Mouse (Mus musculus): ENCODE measurements around the gene Sypl2. TPM values are rescaled to one million over a fixed set of nuclear protein-coding genes. Genes with fewer than 3 reads are reported as not detected.

Sypl2 gene
- polyA plus RNA-seq, 1 experiment = 3.1 TPM

DNA sequence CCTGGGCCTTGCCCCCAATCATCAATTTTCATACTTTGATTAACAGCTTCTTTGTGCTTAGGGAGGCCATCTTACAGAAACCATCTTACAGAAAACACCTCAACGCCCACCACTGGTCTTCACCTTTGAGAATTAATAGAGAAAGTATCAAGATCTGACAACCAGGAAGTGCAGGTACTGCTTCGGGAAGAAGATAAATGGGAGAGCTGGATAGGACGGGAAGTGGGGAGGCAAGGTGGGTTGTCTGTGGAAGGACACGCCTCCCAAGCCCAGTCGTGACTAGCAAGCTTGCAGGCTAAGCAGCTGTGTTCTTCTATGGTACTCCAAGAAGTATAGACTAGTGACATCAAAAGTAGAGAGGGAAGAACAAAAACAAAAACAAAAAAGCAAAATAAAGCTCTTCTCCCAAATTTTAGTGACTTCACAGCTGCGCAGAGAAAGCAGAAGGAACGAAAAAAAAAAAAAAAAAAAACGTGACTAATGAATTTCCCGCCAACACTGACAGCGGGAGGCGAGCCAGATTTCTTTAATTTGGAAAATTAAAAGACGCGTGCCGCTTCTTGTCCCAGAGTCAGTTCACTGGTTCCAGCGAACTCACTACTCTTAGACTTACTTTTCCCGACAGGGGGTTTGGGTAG is 40.9 kb downstream of the Sypl2 start:
- TF ChIP-seq POLR2A (IDR thresholded peaks at IDR 0.05; ENCODE audit: borderline replicate concordance, extremely low read depth, low read depth, low read length) (no peak), CTCF (IDR thresholded peaks at IDR 0.05; ENCODE audit: insufficient read depth, low read length) (no peak)
- DNase-seq = no peak
- Histone ChIP-seq H3K4me3 (replicated peaks; ENCODE audit: extremely low read depth, low read depth, low read length) (peak overlapping the region; percentile 84), H3K4me1 (ENCODE audit: control insufficient read depth, insufficient read depth, low read length) (peaks cover 11% of the 10 kb centered on the region)
- 4% methylated on average over 16 of the region's 16 CpGs for WGBS

GRCm38 (mm10) chr3:108184742-108185141 is 41.7 kb downstream of the Sypl2 start:
- H3K4me3 ChIP-seq (replicated peaks; ENCODE audit: extremely low read depth, low read depth, low read length) = no peak overlapping the region
- peaks cover 9% of the 10 kb centered on the region for H3K4me1 ChIP-seq (ENCODE audit: control insufficient read depth, insufficient read depth, low read length)
- WGBS = 53% methylated on average over 3 of the region's 3 CpGs
- peak; percentile 44 for DNase-seq
- TF ChIP-seq CTCF (IDR thresholded peaks at IDR 0.05; ENCODE audit: insufficient read depth, low read length) (no peak), POLR2A (IDR thresholded peaks at IDR 0.05; ENCODE audit: borderline replicate concordance, extremely low read depth, low read depth, low read length) (no peak)

DNA sequence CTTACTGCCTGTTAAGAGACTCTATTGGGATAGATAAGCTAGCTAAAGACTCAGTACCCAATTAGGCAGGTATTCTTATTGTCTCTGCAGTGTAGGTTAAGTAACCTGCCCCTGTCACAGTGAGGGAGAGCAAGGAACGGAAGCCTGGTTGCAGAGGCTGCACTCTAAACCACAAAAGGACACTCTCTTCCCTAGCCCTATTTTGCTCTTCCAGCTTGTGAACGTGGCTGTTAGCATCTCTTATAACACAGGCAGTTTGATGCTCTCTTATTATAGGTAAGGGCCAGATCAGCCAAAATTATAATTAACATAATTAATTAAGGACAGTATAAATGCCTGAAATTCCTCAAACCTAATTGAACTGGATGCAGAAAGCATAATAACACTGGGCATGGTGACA is 45.9 kb downstream of the Sypl2 start:
- no peak overlapping the region for H3K4me3 ChIP-seq (replicated peaks; ENCODE audit: extremely low read depth, low read depth, low read length)
- no peak for DNase-seq
- peaks cover 2% of the 10 kb centered on the region for H3K4me1 ChIP-seq (ENCODE audit: control insufficient read depth, insufficient read depth, low read length)
- 50% methylated on average over 2 of the region's 2 CpGs for WGBS
- TF ChIP-seq POLR2A (IDR thresholded peaks at IDR 0.05; ENCODE audit: borderline replicate concordance, extremely low read depth, low read depth, low read length) (no peak), CTCF (IDR thresholded peaks at IDR 0.05; ENCODE audit: insufficient read depth, low read length) (no peak)

GRCm38 (mm10) chr3:108178756-108179715 is 47.4 kb downstream of the Sypl2 start:
- no peak for DNase-seq
- no peaks in the 10 kb centered on the region for H3K4me1 ChIP-seq (ENCODE audit: control insufficient read depth, insufficient read depth, low read length)
- 60% methylated on average over 7 of the region's 7 CpGs for WGBS
- TF ChIP-seq POLR2A (IDR thresholded peaks at IDR 0.05; ENCODE audit: borderline replicate concordance, extremely low read depth, low read depth, low read length) (no peak), CTCF (IDR thresholded peaks at IDR 0.05; ENCODE audit: insufficient read depth, low read length) (no peak)
- no peak overlapping the region for H3K4me3 ChIP-seq (replicated peaks; ENCODE audit: extremely low read depth, low read depth, low read length)

DNA sequence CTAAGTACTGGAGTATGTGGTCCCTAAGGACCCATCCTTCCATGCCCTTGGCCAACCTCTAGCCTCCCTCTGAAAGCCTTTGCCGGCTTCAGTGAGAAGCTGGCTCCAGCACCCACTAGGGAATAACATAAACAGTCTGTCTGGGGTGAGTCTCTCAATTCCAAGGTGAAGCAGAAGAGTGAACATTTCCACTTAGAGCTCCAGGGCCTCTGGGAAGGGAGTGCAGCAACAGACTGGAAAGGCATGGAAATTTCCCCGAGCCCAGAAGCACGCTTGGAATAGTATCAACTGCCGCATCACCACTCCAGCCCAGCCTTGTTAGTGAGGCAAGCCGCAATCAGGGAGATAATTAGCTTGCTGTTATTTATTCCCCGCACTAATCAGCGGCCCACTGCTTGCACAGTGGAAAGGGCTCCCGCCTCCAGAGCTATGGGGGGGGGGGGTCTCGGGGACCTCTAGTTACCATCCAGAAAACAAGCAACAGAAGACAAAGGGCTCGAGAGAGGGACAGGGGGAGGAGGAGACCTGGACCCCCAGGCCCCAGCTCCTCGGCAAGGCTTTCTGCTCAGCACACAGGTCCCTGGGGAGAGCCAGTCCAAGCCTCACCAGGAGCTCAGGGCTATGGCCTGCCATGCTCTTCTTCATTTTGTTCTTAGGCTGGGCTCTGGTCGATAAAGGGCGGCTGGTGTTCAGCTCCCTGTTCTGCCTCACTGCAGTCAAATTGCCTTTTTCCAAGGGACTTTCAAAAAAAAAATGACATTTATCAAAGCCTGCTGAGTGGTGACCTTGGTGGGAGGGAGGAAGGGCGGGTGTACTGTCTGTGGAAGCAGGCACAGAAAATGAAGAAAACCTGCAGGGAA is 51.5 kb downstream of the Sypl2 start:
- H3K4me1 ChIP-seq (ENCODE audit: control insufficient read depth, insufficient read depth, low read length) = no peaks in the 10 kb centered on the region
- DNase-seq = no peak
- whole genome bisulfite sequencing = 49% methylated on average over 14 of the region's 14 CpGs
- no peak overlapping the region for H3K4me3 ChIP-seq (replicated peaks; ENCODE audit: extremely low read depth, low read depth, low read length)
- TF ChIP-seq CTCF (IDR thresholded peaks at IDR 0.05; ENCODE audit: insufficient read depth, low read length) (no peak), POLR2A (IDR thresholded peaks at IDR 0.05; ENCODE audit: borderline replicate concordance, extremely low read depth, low read depth, low read length) (no peak)

DNA sequence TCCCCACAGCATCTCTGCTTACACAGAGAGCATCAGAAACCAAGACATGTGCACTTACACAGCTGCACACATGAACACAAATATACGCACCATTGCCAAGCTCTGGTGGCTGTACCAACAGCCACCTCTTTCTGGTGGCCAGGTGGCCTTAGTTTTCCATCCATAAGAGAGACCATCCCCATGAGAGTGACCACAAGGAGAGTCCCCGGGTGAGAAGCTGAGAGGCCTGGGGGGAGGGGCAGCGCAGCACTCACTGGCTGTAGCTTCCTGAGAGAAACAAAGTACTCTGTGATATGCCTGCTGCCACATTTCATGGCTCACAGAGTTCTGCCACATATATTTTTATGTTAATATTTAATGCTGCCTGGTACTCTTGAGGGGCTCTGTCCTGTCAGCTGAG is 57.2 kb downstream of the Sypl2 start:
- no peak for DNase-seq
- H3K4me1 ChIP-seq (ENCODE audit: control insufficient read depth, insufficient read depth, low read length) = no peaks in the 10 kb centered on the region
- no peak for TF ChIP-seq CTCF (IDR thresholded peaks at IDR 0.05; ENCODE audit: insufficient read depth, low read length)
- no peak for TF ChIP-seq POLR2A (IDR thresholded peaks at IDR 0.05; ENCODE audit: borderline replicate concordance, extremely low read depth, low read depth, low read length)
- H3K4me3 ChIP-seq (replicated peaks; ENCODE audit: extremely low read depth, low read depth, low read length) = no peak overlapping the region
- WGBS = 55% methylated on average over 3 of the region's 3 CpGs

GRCm38 (mm10) chr3:108167499-108167898 is 58.9 kb downstream of the Sypl2 start:
- DNase-seq = no peak
- TF ChIP-seq POLR2A (IDR thresholded peaks at IDR 0.05; ENCODE audit: borderline replicate concordance, extremely low read depth, low read depth, low read length) (no peak), CTCF (IDR thresholded peaks at IDR 0.05; ENCODE audit: insufficient read depth, low read length) (no peak)
- Histone ChIP-seq H3K4me3 (replicated peaks; ENCODE audit: extremely low read depth, low read depth, low read length) (no peak overlapping the region), H3K4me1 (ENCODE audit: control insufficient read depth, insufficient read depth, low read length) (no peaks in the 10 kb centered on the region)
- WGBS = 58% methylated on average over 14 of the region's 14 CpGs

DNA sequence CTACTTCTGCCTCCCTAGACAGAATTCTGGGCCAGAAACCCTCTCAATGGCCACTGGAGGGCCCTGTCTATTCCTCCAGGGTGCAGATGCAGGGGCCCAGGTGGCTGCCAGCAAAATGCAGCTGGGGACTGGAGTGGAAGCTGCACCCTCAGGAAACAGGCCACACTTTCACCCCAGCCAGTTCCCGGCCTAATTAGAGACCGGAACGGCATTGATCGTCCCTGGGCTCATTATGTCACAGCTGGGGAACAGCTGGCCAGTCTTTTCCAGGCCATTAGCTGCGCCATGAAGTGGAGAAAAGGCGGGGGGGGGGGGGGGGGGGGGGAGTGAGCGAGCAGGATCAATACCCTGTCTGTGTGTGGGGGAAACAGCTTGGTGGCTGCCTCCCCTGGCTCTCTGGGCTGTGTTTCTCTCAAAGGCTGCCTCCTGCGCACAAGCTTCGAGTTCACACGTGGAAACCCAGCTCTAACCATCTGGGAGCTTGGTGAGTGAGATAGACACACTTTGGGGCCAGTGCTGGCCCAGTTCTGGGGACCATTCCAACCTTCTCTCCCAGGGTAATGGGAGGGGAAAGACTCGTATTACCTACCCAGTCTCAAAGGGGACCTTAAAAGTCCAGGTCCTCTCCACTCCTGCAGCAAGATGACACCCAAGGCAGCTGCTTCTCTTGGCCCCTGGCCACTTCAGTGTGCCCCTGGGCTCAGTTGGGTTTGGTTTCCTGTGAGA is 59.8 kb downstream of the Sypl2 start:
- Histone ChIP-seq H3K4me1 (ENCODE audit: control insufficient read depth, insufficient read depth, low read length) (no peaks in the 10 kb centered on the region), H3K4me3 (replicated peaks; ENCODE audit: extremely low read depth, low read depth, low read length) (no peak overlapping the region)
- no peak for DNase-seq
- 35% methylated on average over 11 of the region's 11 CpGs for WGBS
- TF ChIP-seq CTCF (IDR thresholded peaks at IDR 0.05; ENCODE audit: insufficient read depth, low read length) = no peak
- no peak for TF ChIP-seq POLR2A (IDR thresholded peaks at IDR 0.05; ENCODE audit: borderline replicate concordance, extremely low read depth, low read depth, low read length)
